Mouse (Mus musculus): ENCODE results near the gene Prdm12. TPM values are rescaled to one million over a fixed set of nuclear protein-coding genes. Genes with fewer than 3 reads are reported as not detected.

The Prdm12 gene
- polyA plus RNA-seq, 1 experiment = not detected

Other genes with a start within 250 kb of the Prdm12 start
- gene Ass1, start 169.8 kb upstream of the Prdm12 start, polyA plus RNA-seq (2012; rRNA removed) = 34.7 and 39.5 TPM in 2 replicates
- gene Fubp3, start 67.4 kb upstream of the Prdm12 start, polyA plus RNA-seq (2012; rRNA removed) = 23.9 and 32.4 TPM in 2 replicates
- gene Exosc2, start 30.7 kb downstream of the Prdm12 start, polyA plus RNA-seq (2012; rRNA removed) = 22.0 and 24.5 TPM in 2 replicates
- gene Abl1, start 48.3 kb downstream of the Prdm12 start, polyA plus RNA-seq (2012; rRNA removed) = 62.8 and 74.9 TPM in 2 replicates
- gene Qrfp, start 170.5 kb downstream of the Prdm12 start, polyA plus RNA-seq (2012; rRNA removed) = 0.03 TPM in 2 replicates
- 0.01 and 0.04 TPM in 2 replicates for gene Fibcd1, start 206.0 kb downstream of the Prdm12 start, polyA plus RNA-seq (2012; rRNA removed)
- gene Lamc3, start 247.3 kb downstream of the Prdm12 start, polyA plus RNA-seq (2012; rRNA removed) = 2.8 and 4.1 TPM in 2 replicates

Data from urinary bladder, adult 2 months (tissue).